Mouse (Mus musculus): Measurements from ENCODE around the gene Iqch.

GRCm38 (mm10) chr9:63511034-63511433, 91.3 kb downstream of the Iqch start:
- no peak for TF ChIP-seq GATA1 (IDR thresholded peaks at IDR 0.05; ENCODE audit: low read length)
- TF ChIP-seq TAL1 (IDR thresholded peaks at IDR 0.05; ENCODE audit: low read length) = no peak

Data from erythroblast, embryonic 14.5 days (primary cell).